Mouse (Mus musculus) right cerebral cortex, postnatal 36 days (tissue): Measurements from ENCODE around the gene Tenm3.

Experiments used
- DNase-seq, 2 experiments: peaks; one replicate each; pipeline ENCODE4 v3.0.0; 2022; ENCODE audit warnings: low spot score in 2 of 2, mixed read lengths in 1 of 2

Gene Tenm3

GRCm38 (mm10) chr8:48456328-48457124, 387.2 kb downstream of the Tenm3 start:
- DNase-seq, result no peak

GRCm38 (mm10) chr8:48451247-48451635, 392.5 kb downstream of the Tenm3 start:
- DNase-seq, result no peak

- DNase-seq, result no peak
Observed at GRCm38 (mm10) chr8:48450397-48451246, 393.1 kb downstream of the Tenm3 start.

GRCm38 (mm10) chr8:48449625-48450024, 394.1 kb downstream of the Tenm3 start:
- DNase-seq, result no peak

GRCm38 (mm10) chr8:48445690-48446089, 398.1 kb downstream of the Tenm3 start:
- no peak for DNase-seq

GRCm38 (mm10) chr8:48439491-48439890, 404.3 kb downstream of the Tenm3 start:
- no peak for DNase-seq

GRCm38 (mm10) chr8:48437523-48438207, 406.1 kb downstream of the Tenm3 start:
- DNase-seq, result no peak

GRCm38 (mm10) chr8:48425101-48425500, 418.6 kb downstream of the Tenm3 start:
- no peak for DNase-seq

GRCm38 (mm10) chr8:48417714-48418113, 426.0 kb downstream of the Tenm3 start:
- no peak for DNase-seq

GRCm38 (mm10) chr8:48410916-48411315, 432.8 kb downstream of the Tenm3 start:
- DNase-seq, result no peak

GRCm38 (mm10) chr8:48400572-48400972, 443.2 kb downstream of the Tenm3 start:
- no peak for DNase-seq

- no peak for DNase-seq
Observed at GRCm38 (mm10) chr8:48385833-48386232, 457.9 kb downstream of the Tenm3 start.

- DNase-seq, result no peak
Observed at GRCm38 (mm10) chr8:48380035-48380434, 463.7 kb downstream of the Tenm3 start.

GRCm38 (mm10) chr8:48376774-48377173, 467.0 kb downstream of the Tenm3 start:
- DNase-seq, result peak; percentile 29 to 56

- DNase-seq, result no peak
Observed at GRCm38 (mm10) chr8:48375183-48375582, 468.6 kb downstream of the Tenm3 start.

GRCm38 (mm10) chr8:48373404-48373803, 470.3 kb downstream of the Tenm3 start:
- peak in 1 of 2 experiments; percentile 22 for DNase-seq

- no peak for DNase-seq
Observed at GRCm38 (mm10) chr8:48367164-48367563, 476.6 kb downstream of the Tenm3 start.

- no peak for DNase-seq
Observed at GRCm38 (mm10) chr8:48356849-48357248, 486.9 kb downstream of the Tenm3 start.

- no peak for DNase-seq
Observed at GRCm38 (mm10) chr8:48353458-48353857, 490.3 kb downstream of the Tenm3 start.

GRCm38 (mm10) chr8:48348901-48349300, 494.9 kb downstream of the Tenm3 start:
- no peak for DNase-seq

- no peak for DNase-seq
Observed at GRCm38 (mm10) chr8:48348386-48348785, 495.4 kb downstream of the Tenm3 start.

GRCm38 (mm10) chr8:48343067-48343420, 500.7 kb downstream of the Tenm3 start:
- DNase-seq, result no peak
